Mouse (Mus musculus) megakaryocyte, adult 5-6 weeks (primary cell): ENCODE results near the gene Lgals9. TPM values are rescaled to one million over a fixed set of nuclear protein-coding genes. Genes with fewer than 3 reads are reported as not detected.
A peak's percentile ranks its signal among the peaks of the same experiment; 100 is the strongest.

Experiments used
- ATAC-seq: 2 replicates; pipeline ENCODE4 v1.8.0; 2016; ENCODE audit warnings: mild to moderate bottlenecking, inconsistent platforms; ENCODE audit not compliant: poor library complexity, severe bottlenecking
- total RNA-seq, 2 experiments: library from RNA; stranded (forward) in 1 of 2; stranded (reverse) in 1 of 2; fragments of 153-499, 151-499 nt in 1 of 2; fragments of 221-1000, 200-1000 nt in 1 of 2; gene quantifications; 2 replicates each; pipeline versions ENCODE4 v1.2.3 to v1.2.4; 2015 to 2017

Gene Lgals9
- total RNA-seq, 2 experiments from 2014 or later, result 40.4 to 218 TPM

- no peak for ATAC-seq
Observed at GRCm38 (mm10) chr11:78978176-78979019, 6.3 kb downstream of the Lgals9 start.

DNA sequence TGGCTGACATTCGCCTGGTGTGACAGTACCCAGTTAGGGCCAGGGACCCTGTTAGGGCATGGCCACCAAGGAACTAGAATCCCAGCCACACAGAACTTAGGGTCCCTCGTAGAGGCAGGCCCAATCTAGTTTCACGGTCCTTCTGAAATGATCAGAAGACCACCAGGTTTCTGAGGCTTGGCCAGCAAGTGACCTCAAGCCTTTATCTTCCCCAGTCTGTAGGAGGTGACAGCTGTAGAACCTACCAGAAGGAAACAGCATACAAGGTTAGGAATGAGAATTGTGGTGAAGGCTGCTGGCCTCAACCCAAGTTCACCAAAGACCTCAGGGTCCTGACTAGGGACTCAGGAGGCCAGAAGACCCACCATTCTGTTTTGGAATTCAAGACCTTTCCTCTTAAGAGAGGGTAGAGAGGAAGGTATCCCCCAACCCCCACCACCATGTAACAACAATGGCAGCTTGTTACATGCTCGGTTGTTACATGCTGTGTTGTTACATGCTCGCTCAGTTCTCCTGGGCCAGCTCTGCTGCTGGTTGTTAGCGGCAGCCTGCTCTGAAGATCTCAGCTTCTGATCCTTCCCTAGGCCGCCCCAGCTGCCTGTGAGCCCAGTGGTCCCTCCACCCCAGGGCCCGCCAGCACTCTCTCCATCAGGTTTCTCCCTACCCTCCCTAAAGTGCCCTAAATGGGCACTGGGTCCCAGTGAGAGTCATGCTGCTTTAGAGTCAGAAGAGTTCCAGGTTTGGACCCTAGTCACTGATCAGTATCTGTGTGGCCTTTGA is 7.8 kb downstream of the Lgals9 start:
- ATAC-seq, result no peak

DNA sequence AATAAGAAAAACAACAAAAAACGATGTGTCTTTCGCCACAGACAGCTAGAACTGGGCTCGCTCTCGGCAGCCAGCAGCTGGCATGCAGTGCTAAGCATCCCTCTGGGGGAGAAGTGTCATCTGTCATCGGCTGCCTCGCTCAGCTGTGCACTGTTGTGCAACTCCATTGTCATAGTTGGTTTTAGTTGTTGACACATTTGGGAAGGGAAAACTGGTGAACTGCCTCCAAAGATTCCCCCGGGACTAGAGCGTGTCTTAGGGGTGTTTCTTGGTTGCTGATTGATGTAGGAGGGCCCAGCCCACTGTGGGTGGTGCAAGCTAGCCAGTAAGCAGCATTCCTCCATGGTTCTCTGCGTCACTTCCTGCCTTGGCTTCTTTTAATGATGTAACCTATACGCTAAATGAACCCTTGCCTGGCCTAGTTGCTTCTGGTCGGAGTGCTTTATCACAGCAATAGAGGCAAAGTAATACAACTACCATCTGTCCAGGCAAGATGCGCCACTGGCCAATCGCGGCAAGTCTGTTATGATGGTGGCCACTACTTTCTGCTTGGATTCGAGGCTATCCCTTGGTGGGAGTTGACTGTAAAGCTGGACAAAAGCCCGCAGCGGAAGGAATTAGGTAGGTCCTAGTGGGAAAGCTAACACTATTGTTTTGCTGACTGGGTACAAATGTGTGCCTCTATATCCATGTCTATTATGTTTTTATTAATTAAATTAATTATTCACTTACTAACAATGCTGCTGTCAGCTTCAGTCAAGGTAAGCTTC is 11.2 kb downstream of the Lgals9 start:
- no peak; the same call in 1 of the 2 replicates for ATAC-seq

- ATAC-seq, result no peak
Observed at GRCm38 (mm10) chr11:78972811-78973351, 11.9 kb downstream of the Lgals9 start.

DNA sequence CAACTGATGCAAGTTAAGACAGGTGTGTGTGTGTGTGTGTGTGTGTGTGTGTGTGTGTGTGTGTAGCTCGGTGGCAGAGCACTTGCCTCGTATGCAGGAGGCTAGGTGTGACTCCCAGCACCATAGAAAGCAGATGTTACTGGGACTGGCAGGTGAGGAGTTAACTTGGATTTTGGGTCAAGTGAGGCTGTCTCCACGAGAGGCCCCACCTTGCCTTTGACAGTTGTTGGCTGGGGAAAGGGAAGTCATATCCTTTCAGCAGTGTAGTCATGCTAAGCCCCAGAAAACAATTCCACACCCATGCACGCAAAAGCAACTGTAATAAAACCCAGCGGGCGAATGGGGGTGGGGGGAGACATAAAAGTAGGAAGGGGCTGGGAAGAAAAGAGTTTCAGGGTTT is 12.4 kb downstream of the Lgals9 start:
- ATAC-seq, result no peak

GRCm38 (mm10) chr11:78971746-78972145 is 13.0 kb downstream of the Lgals9 start:
- no peak for ATAC-seq

DNA sequence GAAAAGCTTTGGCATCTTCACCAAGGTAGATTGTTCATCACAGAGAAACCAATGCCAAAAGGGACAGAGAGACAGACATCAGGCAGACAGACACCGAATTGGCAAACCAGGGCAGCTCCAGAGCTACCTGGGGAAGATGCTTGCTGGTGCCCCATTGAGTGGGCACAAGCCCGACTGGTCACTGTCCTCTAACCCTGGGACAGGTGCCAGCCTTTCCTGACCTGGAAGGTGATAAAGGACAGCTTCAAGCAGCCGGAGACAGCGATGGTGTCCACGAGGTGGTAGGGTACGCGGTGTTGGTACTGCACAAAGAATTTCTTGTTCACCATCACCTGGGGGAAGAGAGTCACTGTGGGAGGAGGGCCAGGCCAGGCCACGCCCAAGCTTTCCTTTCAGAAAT is 13.7 kb downstream of the Lgals9 start:
- ATAC-seq, result no peak

DNA sequence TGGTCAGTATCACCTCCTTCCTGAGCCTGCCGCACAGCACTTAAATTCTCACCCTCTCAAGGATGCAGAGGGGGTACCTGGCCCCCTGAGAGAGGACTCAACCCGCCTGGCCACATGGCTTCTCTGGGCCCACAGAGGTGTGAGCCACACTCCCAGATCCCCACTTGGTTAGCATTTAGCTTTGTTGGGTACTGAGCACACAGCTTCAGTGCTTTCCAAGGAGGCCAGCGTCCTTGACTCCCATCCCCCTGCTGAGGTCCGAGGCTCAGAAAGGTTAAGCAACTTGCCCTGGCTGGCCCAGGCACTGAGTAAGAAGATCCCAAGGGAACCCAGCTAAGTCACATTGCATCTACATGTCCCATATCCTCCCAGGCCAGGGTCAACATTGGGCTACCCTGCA is 16.6 kb downstream of the Lgals9 start:
- ATAC-seq, result no peak

DNA sequence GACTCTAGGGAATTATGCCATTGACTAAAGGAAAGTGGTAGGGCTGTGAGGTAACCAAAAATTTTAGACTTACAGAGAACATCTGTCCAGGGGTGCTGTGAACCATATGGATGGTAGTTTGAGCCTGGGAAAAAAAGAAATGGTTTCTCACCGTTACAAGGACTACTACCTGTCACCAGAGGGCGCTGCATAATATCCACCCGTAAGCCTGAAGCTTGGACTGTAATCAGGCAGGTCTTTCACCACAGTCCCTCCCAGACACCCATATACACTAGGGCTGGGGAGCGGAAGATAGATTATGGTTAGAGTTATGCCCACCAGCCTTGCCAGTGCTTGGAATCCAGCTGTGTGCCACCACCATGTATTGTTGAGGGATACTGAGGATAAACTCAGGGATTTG is 17.4 kb downstream of the Lgals9 start:
- peak; percentile 60 for ATAC-seq

DNA sequence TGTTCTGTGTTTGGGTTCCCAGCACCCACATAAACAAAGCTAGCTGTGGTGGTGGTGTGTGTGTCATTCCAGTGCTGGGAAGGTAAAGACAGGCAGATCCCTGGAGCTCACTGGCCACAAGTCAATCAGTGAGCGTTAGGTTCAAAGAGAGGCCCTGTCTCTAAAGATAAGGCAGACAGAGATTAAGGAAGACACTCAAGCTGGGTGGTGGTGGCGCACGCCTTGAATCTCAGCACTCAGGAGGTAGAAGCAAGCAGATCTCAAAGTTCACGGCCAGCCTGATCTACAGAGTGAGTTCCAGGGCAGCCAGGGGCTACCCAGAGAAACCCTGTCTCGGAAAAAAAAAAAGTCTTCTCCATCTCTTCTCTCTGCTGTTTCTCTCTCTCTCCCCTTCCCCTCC is 23.5 kb downstream of the Lgals9 start:
- ATAC-seq, result no peak

DNA sequence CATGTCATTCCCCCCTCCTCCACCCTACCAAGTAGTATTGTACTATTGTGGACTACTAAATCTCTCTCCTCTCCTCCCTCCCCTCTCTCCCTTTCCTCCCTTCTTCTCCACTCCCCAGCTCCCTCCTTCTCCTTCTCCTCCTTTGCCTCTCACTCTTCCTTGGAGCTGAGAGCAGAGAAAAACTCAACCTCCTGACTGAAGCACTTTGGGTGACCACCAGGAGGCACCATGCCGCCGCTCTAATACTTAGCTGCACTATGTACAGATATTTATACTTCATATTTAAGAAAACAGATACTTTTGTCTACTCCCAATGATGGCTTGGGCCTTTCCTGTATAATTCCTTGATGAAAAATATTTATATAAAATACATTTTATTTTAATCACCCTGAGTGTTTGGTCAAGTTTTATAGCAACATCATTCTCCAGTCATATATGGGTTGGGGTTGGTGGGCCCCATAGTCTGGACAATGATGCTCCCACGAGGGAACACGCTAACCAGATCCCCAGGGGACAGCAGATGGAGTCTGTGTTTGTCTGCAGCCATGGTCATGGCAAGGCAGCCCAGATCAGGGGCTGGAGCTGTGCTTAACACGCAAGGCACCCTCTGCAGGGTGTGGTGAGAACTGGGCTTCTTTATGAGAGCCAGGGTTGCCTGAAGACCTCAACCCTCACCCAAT is 24.8 kb downstream of the Lgals9 start:
- ATAC-seq, result no peak

- ATAC-seq, result no peak
Observed at GRCm38 (mm10) chr11:78959367-78959766, 25.4 kb downstream of the Lgals9 start.

GRCm38 (mm10) chr11:78956260-78956659 is 28.5 kb downstream of the Lgals9 start:
- ATAC-seq, result peak; percentile 52; the same call in 1 of the 2 replicates

DNA sequence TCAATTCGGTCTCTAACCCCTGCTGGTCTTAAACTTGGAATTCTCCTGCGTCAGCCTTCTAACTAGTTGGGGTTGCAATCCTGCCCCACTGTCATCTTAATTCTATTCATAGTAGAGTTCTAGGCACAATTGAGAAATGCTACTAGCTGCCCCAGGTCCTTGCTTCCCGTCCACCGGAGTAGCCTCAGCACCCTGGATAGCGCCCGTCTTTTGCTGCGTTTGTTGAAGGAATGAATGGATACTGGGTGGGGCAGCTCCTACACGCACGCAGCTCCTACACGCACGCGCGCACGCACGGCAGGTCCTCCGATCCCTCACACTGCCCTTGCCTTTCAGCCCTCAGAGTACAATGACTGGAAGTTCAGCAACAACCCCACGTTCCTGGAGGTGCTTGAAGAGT is 32.3 kb downstream of the Lgals9 start:
- no peak for ATAC-seq

DNA sequence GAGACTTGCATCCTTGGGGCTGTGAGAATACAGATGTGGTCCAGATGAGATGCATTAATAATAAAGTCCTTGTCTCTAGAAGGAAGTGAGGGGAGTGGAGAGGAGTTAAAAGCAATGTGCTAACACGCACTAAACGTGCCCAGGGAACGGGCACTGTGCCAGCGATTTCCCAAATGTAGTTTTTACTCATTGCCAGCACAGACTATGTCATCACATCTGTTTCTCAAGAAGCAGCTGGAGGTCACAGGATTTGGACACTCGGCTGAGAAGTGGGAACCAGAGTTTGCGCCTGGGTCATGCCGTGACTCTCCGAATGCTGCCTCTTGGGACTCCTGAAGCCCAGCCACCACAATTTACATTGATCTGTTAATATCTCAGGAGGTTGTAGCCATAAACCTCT is 34.4 kb downstream of the Lgals9 start:
- peak; percentile 91 for ATAC-seq

GRCm38 (mm10) chr11:78943083-78943482 is 41.7 kb downstream of the Lgals9 start:
- no peak for ATAC-seq

DNA sequence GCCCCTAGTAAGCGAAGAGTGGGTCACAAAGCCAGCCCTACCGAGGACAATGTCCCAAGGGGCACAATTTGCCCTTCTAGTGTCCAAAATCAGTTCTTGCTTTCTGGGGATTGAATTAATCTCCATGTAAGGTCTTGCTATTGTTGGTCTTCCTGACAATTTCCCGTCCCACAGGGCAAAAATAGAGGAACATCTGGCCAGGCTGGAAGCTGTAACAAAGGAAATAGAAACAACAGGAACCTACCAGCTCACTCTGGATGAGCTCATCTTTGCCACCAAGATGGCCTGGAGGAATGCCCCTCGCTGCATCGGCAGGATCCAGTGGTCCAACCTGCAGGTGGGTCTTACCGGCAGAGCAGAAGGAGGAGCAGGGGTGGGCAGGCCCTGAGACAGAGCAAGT is 49.6 kb downstream of the Lgals9 start:
- no peak for ATAC-seq

DNA sequence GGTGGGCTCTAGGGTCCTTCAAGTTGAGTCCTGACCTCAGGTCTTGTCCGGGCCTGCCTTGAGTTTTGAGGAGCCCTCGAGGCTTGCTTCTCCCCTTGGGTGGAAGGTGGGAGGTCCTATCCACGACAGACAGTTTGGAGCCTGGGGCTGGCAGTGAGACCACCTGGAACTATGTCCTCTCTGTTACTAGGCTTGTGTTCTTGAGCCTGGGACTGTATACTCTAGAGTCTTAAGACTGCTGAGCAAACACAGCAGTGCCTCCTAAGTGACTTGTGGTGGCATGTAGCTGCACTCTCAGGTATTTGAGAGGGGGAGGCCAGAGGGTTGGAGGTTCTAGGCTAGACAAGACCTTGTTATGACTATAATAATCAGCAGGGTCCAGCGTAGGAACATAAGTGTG is 50.0 kb downstream of the Lgals9 start:
- no peak for ATAC-seq

DNA sequence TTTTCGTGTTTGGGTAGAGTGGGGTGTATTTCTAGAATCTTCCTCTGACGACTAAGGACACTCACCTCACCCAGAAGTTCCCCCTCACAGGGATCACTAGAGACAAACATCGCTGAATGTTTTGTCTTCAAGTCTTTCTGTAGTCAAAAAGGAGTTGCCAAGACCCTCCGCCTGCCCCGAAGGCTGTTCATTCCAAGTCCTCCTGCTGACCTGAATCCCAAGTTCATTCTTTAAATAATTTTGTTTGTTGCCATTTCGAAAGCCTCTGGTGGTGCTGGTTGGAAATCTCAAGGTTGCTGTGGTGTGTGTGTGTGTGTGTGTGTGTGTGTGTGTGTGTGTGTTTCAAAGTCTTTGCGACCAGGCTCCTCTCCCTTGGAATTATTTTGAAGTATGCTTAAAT is 50.4 kb downstream of the Lgals9 start:
- no peak for ATAC-seq

GRCm38 (mm10) chr11:78929345-78929744 is 55.4 kb downstream of the Lgals9 start:
- no peak for ATAC-seq
